Mouse (Mus musculus) testis, postnatal 14 days (tissue): ENCODE data around the gene Rlbp1.

Source experiments
- DNase-seq: peaks from one replicate; pipeline ENCODE4 v3.0.0; 2021; ENCODE audit warnings: low spot score

Gene Rlbp1

DNA sequence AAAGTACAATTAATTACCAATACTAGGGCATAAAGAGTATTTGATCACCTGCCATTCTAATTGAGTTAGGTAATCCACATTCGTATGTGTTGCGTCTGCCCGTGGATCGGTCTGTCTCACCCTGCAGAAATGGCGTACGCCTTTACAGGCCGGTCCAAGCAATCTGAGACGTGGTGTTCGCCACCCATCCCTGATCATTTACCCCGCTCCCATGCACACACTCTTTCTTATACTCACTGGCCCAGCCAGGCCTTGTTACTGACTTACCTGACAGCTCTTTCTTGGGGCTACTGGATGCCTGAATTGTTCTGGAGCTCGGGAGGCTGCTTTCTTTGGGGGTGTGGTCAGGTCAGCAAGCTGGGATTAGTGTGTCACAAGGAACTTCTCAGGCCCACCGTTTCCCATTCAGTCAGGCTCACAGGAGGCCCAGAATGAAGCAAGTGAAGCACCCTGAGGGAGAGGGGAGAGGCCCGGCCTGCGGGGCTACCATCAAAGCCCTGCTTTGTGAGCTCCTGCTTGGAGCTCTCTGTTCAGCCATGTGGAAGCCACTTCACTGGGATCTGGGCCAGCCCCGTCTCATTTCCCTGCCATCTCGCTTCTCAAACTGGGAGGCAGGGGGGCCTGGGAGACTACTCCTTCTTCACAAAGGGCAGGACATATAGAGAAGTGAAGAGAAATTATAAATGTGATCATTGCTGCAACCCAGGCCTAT, at the start of gene Rlbp1:
TSS of gene Rlbp1 (minus strand) at position 627 of the 712 bp plus-strand sequence.
- DNase-seq, result no peak

DNA sequence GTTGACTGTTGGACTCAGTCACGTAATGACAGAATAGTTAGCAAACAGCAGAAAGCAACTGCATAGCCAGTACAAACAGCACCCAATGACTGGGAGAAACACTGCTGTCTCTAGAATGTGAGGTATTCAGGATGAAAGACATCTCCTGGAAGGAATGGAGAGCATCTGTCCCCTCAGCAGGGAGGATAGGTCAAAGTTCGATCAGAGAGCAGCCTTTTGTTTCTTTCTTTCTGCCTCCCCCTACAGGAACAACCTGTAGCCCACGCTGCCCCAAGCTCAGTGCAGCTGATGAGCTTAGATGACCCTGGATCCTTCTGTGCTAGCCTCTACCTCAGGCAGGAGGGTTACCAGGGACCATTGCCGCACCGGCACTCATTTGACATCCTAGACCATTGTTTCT, 41.4 kb upstream of the Rlbp1 start:
- no peak for DNase-seq

DNA sequence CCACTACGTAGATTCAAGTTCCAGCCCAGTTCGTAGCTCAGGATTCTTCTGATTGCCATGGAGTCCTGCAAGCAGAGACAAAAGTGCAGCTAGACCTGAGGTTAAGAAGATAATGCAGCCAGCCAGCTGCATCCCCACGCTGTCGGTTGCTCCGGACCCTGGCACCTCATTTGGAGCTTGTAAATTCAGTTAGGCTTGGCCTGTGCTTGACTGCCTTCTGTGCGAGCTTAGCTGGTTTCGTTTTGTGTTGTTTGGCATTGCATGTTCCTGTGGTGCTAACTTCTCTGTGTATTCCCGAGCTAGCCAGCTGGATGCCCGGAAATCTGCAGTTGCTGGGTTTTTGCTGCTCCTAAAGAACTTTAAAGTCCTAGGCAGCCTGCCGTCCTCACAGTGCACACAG, 39.0 kb upstream of the Rlbp1 start:
- no peak for DNase-seq

DNA sequence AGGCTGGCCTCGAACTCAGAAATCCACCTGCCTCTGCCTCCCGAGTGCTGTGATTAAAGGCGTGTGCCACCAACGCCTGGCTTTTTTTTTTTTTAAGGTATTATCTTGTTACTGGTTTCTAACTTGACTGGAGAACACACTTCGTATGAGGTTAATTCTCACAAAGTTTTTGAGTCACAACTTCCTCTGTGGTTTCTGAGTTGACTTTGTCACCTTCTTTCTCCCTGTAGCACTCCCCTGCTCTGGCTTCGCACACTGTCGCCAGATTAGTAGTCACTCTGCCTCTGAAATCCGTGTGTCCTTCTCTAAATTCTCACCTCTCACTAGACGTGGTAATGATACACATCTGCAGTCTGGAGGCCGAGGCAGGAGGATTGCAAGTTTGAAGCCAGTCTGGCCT, 36.0 kb upstream of the Rlbp1 start:
- DNase-seq, result no peak

DNA sequence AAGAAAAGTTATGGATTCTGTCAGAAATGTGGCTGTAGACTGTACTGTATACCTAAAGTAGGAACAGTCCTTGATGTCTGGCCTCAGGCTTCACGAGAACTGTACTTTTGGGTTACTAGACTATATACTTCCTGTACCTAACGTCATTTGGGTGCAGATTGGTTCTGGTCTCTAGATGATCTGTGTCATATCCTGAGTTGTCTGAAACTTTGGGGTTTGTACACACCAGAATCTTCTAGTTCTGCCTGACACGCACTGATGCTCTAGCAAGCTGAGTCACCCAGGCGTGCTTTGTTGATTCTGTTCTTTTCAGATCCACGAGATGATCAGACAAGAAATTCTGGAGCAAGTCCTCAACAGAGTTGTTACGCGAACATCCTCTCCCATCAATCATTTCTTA, 33.1 kb upstream of the Rlbp1 start:
- no peak for DNase-seq

DNA sequence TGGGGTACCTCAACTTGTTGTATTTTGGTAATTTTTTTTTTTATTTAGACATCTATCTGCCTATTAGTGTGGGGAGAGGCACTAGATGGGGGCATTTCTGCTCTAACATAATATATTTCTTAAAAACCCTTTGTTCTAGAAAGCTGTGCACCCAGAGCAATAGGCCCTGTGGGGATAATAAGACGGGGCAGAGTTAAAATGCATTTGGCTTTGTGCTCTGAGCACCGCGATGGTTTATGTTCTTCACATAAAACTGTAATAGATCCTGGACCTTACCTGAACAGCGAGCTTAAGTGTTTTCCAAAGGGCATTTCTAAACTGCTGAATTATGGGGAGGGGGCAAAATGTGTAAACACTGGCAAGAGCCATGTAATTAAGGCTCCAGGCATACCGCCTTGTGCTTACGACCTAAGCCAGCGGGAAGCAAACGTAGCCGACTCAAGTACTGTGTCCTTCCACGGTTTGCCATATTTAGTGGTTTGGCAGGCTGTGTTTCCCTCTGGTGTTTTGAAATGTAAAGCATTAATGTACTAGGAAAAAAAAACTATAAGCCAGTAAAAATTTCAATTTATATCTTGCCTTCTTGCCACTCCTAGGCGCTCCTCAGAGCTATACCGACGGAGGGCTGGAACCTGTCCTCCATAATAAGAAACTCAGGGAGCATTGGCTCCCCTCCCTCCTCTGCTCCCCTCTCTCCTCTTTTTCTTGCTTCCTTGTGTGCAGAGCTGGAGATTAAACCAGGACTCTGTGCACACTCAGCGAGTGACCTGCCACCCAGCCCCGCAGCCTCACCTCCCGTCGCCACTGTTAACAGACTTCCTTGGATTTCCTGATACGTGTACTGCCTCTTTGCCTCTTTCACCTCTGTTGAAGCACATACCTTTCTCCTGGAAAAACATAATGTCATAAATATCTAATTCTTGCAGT, 27.9 kb upstream of the Rlbp1 start:
- no peak for DNase-seq

DNA sequence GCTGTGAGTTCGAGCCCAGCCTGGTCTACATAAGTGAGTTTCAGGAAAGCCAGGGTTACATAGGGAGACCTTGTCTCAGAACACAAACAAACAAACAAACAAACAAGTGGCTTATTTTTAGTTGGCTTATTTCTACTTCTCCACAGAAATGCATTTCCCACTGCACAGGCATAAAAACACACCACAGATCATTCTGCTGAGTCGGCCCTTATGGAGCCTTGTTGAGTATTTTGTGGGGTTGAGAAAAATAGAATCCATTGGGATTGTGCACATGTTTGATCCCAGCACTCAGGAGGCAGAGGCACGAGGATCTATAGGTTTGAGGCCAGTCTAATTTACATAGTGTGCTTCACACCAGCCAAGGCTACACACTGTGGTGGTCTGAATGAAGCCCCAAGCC, 13.4 kb upstream of the Rlbp1 start:
- DNase-seq, result no peak

DNA sequence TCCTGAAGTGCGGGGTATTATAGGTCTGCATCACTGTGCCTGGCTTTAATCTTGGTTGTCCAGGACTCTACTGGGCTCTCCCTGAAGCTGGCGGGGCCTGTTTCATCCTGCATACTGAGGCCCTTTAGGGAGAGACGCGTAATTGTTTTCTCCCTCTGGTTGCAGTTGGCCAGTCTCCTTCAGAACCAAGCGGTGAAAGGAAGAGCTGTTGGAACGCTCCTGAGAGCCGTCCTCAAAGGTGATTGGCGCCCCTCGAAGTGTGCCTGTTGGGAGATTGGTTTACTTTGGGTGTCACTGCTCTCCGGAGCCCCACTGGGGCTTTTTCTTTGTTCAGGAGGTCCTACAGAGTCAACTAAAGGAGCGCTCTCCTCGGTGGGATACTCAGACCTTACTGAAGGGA, 12.1 kb upstream of the Rlbp1 start:
- no peak for DNase-seq

DNA sequence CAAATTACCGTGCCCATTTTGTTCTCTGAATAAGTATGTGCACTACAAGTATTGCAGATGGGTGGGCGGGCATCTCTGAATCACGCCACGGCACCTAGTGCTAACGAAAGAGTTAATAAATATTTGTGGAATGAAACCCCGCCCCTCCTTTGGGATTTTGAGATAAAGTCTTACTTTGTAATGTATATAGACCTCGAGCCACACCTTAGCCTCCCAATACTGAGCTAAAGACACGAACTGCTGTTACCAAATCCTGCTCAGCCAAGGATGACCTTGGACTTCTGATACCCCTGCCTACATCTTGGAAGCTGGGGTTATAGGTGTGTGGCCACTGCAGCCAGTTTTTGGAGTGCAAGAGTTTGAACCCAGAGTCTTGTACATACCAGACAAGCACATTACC, 11.6 kb upstream of the Rlbp1 start:
- no peak for DNase-seq

DNA sequence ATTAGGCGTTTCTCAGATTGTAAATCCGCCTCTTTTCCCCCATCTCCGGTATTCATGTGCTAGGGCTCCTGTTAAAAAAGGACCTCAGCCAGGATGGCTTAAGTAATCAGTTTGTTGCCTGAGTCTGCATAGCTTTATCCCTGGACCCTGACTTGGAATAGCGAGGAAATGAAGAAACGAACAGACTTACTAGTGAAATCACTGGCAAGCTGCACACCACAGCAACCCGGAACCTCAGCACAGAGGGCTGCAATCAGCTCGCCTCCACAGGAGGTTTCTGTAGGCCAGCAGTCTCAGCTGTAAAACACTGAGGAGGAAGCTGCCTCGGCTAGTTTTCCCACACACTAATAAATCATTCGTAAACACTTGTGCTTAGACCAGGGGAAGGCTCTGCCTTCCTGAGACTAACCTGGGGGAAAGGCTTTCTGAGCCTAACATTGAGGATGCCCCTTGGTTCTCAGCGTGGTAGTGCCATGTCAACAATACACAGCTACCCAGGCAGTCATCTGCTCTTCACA, 10.7 kb upstream of the Rlbp1 start:
- no peak for DNase-seq

DNA sequence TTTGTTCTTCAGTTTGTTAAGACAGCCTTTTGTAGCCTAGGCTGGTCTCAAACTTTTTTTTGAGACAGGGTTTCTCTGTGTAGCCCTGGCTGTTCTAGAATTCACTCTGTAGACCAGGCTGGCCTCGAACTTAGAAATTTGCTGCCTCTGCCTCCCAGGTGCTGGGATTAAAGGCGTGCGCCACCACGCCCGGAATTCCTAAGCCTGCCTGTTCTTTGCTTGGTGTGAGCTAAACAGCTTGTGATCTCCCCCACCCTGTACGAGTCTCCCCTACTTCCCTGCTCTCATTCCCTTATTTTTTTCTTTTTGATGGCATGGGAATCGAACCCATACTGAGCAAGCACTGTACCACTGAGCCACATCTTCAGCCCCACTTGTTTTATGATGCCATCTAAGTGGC, 8.3 kb upstream of the Rlbp1 start:
- DNase-seq, result no peak

DNA sequence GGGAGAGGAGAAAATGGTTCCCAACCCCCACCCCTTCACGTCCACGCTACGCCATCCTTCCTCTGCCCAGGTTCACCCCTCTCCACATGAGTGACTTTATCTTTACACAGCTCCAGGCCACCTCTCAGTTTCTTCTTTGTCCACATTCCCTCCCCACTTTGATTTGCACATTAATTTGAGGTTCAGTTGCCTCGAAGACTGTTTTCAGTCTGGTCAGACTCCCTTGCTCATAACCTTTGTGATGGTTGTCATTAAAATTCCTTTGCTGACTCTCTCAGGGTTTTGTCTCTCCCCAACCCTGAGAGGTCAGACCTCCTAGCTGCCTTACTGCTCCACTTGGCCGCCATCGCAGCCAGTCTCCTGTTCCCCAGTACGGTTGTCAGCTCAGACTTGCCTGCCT, 7.8 kb upstream of the Rlbp1 start:
- DNase-seq, result no peak

DNA sequence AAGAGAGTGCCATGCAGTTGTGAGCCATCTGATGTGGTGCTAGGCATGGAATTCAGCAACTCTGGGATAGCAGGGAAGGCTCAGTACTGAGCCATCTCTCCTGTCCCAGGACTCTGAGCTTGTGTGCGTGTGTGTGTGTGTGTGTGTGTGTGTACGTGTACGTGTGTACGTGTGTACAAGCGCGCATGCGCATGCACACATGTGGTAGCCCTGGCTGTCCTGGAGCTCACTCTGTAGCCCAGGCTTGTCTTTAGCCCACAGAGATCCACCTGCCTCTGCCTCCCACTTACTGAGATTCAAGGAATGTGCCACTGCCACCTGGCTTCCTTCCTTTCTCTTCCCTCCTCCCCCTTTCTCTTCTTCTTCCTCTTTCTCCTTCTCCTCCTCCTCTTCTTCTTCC, 7.1 kb upstream of the Rlbp1 start:
- DNase-seq, result no peak

DNA sequence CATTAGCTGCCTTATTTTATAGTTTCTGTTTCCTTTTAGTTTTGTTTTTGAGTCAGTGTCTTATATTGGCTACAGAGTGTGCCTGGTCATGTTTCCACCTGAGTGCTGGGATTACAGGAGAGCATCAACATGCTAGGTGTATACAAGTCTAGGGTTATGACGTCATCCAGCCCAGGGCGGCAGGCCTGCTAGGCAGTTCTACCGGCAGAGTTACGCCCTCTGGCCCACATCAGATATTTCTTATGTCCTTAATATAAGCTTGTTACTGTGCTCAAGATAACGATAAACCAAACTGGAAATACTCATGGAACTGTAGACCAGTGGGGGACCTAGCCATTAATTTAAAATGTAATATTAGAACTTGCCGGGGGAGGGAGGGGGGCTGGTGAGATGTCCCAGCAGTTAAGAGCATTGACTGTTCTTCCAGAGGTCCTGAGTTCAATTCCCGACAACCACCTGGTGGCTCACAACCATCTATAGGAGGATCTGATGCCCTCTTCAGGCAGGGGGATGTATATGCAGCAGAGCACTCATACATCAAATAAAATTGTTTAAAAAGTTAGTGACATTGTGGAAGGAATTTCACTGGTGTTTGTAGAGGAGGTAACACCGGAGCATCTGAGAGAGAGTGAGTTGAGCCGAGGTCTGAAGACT, 6.1 kb upstream of the Rlbp1 start:
- DNase-seq, result no peak

DNA sequence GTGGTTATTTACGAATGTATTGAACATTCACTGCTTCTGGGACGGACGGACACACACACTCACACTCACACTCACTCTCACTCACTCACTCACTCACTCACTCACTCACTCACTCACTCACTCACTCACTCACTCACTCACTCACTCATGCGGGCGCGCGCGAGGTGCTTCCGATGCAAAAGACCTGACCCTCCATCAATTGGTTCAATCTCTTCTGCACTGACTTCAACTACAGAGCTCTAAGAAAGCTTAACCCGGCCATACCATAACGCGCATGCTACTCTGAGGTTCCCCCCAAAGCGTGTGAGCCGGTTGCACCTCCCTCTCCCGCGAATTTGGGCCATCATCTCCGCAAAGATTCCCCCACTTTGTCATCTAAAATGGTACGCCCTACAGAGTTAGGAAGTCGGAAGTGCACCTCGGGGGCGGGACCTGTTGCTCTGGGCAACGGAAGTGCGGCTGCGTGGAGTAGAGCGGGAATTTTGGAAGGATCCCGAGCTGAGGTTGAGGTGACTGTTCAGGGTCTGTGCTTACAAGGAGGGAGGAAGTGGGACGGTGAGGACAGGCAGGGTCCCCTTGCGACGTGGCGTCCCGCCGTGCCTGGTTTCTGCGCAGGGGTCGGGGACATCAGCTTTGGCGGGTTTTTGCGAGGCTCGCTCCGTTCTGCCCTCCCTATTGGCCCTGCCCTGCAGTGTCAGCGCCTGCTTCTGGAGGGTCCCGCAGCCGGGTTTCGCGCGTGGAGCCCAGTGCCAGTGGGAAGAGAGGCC, 5.2 kb upstream of the Rlbp1 start, which contains the start of gene Fanci:
TSS of gene Fanci (plus strand) at position 47 of the 767 bp plus-strand sequence.
- peak; percentile 92 for DNase-seq

DNA sequence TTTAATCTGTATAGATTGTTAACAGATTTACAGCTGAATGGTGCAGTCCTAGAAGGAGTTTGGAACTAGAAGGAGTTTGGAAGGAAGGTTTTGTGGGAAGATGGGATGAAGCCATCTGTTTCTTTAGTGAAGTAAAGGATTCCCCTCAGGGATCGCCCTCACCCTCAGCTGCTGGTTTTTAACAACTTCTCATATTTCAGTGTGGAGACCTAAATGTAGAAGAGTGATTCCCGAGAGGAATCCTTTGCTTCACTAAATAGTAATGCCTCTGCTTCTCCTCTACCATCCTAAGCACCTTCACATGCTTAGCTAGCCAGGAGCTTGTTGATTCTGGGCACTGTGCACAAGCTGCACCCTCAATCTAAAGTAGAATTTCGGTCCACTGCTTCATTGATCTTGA, 4.6 kb upstream of the Rlbp1 start:
- DNase-seq, result no peak

DNA sequence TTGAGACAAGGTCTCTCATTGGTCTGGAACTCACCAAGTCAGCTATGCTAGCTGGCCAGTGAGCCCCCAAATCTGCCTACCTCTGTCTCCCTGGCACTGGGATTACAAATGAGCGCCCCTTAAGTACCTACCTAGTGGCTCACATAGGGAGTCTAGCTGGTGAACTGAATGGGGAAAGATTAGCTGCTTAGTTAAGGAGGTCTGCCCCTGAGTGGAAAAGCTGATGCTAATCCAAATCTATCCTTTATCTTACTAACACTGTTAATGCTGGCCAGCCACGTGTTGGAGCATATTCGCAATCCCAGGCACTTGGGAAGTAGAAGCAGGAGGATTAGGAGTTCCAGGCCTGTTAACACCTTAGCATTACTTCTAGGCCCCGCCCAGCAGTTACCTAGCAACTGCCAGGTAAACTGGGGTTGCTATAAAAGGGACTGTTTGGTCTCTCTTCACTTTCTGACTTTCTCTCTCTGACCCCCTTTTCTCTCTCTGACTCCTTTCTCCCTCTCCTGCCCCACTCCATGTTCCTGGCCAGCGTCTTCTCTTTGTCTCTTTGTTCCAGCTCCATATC, 3.4 kb upstream of the Rlbp1 start:
- no peak for DNase-seq

DNA sequence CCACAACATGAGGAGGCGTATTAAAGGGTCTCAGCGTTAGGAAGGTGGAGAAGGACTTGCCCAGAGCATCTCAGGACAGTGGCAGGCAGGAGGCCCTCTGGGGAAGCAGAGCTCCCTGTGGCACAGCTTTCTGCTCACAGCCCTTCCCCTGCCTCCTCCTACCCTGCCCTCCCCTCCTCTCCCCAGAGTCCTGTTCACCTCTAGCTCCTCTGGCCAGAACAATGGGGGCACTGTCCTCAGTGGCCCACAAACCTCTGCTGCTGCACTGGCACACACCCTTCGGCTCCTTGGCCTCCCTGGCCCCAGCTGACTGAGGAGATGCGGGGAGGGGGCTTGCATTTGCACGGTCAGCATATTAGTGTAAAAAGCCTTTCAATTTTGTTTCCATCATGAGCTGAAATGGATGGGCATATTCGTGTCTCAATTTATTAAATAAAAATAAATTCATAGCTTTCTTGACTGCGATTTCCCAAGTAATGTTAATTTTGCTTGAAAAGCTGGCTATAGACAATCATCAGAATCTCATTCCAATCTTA, 1.9 kb upstream of the Rlbp1 start:
- no peak for DNase-seq

DNA sequence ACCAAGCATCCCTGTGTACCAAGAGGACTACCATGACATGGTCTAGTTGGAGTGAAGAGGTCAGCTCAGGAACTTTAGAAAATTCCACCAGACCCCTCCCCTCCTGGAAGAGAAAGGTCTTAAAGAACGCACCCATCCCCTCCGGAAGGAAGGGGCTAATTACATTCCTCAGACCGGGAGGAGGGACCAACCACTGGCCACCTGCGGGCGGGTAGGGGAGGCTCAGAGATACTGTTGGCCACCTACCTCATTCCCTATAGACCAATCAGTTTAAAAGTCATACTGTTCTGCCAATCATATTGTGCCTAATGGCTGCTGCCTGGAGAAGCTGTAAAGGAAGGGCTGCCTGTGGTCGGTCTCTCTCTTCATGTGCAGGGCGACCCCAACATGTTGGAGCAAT, 1.1 kb upstream of the Rlbp1 start:
- DNase-seq, result no peak

DNA sequence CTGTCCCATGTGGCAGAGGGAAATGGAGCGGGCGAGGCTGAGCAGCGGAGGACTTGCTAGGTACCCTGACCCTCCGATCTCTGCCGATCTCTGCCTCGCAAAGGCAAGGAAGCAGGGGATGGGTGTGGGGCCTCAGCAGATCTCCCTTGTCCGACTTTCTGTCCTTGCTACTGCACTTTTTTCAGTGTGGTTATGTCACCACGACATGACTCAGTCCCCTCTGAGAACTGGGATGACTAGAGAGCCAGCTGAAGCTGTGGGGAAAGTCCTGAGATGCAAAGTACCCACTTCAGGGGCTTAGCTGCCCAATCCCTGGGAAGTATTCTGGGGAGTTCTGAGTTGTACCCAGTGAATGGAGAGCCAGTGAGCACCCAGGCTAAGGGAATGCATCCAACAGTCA, 292 bp upstream of the Rlbp1 start:
- DNase-seq, result no peak
